Mouse (Mus musculus) gastrocnemius, postnatal 25 days (tissue): ENCODE measurements around the gene Hmox2. TPM values are rescaled to one million over a fixed set of nuclear protein-coding genes. Genes with fewer than 3 reads are reported as not detected.

Experiments
- DNase-seq: peaks from one replicate; pipeline ENCODE4 v3.0.0; 2022
- total RNA-seq, 2 experiments: library from RNA; stranded (reverse); gene quantifications; 1 replicate in 1 of 2; 2 replicates in 1 of 2; pipeline ENCODE4 v1.2.3; 2021

Gene Hmox2
- total RNA-seq, 2 experiments from 2014 or later: 31.3 to 34.5 TPM

DNA sequence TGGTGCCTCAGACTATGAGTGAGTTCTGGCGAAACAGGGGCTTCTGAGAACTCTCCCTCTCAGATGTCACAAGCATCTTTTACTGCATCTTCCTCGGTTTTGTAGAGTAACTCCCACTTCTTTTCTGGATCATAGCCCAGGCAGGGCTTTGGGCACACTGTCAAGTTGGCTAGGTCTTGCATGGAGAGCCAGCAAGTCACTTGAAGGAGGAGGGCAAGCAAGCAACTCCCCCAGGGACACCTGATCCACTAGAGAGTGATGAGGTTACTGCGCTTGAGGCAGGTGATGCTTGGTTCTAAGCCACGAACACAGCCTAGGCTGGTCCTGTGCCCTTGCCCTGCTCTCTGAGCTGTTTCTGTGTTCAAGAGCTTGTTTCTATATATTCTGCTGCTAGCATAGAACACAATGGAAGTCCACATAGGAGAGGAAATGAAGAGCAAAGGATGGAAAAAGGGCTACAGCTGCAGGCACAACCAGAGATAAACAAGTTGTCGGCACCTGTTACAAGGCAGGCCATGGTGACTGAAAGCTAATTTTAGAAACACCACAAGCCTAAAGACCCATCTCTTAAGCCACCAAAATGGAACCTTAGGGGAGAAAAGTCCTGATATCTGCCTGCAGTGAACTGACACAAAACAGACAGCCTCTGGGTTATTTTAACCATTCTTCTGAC, 55.5 kb downstream of the Hmox2 start:
- DNase-seq: peak; percentile 66

DNA sequence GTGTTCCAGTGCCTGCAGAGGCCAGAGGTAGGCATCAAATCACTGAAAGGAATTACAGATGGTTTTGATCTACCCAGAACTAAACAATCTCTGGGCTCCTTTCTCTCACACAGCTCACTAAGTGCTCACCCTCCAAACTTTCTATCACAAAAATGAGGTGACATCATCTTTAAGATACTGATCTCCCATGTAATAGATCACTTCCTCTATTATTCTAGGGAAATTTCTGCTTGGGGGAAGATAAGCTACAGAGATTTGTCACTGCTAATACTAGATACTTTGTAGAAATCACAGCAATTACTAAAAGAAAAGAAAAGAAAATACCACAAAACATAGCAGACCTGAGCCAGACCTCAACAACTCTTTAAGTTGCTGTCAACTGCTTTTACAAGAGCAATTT, 56.4 kb downstream of the Hmox2 start:
- DNase-seq: no peak

DNA sequence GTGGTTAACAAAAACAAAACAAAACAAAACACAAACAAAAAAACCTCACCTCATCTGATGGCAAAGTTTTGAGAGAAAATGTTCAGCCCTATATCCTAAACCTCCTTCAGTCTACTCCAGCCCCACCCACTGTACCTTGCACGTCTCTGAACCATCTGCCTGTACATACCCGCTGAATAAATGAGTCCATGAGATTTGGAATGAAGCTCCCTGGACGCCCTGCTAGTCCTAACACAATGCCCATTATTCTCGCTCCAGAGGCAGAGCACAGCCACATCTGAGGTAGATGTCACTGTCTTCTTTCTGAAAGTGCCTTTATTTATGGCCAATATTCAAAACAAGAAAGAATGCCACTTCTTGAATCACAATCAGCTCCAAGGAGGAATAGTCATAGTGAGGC, 59.5 kb downstream of the Hmox2 start:
- DNase-seq: no peak

DNA sequence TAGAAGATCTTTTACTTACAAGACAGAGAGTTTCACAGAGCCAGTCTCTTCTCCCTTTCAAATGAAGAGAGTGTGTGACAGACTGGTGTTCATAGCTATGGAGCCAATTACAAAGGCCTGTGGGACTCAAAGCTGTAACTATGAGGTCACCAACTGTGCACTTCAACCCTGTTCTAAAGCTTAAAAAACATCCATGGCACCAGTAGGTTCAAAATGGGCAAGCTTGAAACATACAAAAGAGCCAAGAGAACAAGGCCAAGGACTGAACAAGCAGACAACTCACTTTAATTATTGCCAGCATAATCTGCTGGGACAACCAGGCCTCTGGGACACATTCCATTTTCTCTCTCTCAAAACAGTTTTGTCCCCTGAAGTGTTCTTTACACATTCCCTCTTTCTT, 62.0 kb downstream of the Hmox2 start:
- no peak for DNase-seq

DNA sequence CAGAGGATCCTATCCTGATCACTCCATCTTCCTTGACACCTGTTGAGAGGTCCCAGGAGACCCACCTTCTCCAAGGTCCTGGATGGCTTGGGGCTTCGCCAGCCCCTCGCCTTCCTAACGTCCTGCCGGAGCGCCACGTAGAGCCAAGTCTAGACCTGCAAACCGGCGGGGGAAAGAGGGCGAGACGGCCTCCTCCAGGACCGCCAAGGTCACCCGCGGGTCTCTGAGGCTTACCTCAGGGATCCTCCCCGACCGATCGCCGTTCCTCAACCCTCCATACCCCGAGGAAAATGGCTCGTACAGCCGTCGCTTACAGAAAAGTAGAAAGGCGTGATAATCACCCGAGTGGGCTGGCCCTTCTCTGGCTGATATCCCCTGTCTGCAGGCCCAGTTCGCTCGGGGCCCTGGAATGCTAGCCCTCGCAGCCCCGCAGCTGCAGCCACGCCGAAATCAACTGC, 63.2 kb downstream of the Hmox2 start:
- DNase-seq: peak; percentile 26

DNA sequence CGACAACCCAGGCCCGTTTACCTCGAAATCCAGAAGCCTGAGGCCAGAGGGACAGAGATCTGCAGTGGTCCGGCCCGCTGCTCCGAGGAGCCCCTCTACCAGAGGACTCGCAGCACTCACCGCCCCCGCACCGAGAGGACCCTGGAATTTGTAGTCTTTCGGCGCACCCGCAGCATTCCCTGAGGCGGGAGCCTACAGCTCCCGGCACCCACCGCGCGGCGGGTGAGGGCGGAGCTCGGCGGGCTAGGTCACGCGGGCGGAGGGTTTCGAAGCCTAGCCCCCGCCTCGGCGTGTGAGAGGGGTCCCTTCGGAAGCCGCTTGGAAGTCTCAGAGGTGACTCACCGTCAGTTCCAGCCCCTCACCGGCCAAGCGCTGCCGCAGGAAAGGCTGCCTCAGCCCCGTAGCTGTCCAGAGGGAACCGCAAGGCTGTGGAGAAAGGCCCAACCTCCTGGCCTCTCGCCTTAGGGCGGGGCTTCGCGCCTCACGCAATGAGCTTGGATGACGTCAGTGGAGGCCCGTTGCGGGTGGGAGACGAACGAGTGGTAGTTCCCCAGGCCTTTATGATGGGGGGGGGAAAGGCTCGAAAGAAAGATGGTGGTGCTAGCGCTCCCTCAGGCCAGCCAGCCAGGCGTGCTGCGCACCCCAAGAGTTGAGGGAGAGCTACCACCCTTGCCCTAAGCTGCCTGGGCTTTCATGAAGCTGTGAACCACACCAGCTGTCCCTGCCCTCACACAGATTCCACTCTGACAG, 63.8 kb downstream of the Hmox2 start, which contains the start of gene Cdip1:
Gene Cdip1, minus strand, starts transcription at position 483 of the 750 bp plus-strand sequence.
- DNase-seq: peak; percentile 94

DNA sequence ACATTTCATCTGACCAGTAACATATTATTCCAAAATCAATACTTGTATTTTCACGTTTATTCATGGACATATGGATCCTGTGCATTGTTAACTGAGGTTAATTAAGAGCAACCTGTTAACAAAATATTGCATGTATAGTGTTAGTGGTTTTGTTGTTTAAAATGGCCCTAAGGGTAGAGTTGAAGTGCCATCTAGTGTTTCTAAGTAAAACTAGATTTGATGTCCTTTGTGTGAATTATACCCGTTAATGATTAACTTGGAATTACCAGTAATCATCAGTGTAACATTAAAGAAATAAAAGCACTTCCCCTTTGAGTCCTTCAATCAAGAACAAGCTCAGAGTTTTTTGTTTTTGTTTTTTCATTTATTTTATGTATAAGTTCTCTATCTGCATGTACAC, 65.2 kb downstream of the Hmox2 start:
- DNase-seq: no peak

DNA sequence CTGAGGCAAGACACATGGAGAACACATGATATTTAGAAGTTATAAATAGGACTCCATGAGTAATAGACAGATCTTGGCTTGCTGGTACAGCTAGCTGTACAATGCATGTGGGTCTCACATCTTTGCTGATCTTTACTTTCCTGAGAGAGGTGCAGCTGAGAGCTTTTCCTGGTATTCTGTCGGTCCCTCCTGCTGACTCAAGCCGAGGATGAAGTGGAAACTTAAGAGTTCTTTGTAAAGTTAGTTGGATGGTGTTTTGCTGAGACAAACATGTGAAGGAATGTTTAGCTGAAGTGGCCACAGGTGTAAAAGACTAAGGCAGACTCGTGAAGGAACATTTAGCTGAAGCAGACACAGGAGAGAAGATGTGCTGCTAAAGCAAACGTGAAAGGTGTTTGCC, 70.5 kb downstream of the Hmox2 start:
- DNase-seq: no peak

Other genes with a start within 250 kb of the Hmox2 start
- 1,000 to 10,000 TPM; 1,248 to 1,686 TPM for gene Srl, start 184.5 kb upstream of the Hmox2 start, total RNA-seq
- 1 to 10 TPM; 2.3 to 3.2 TPM for gene Tfap4, start 166.5 kb upstream of the Hmox2 start, total RNA-seq
- gene Glis2, start 131.6 kb upstream of the Hmox2 start, total RNA-seq: 1 to 10 TPM; 7.0 to 7.1 TPM
- 10 to 100 TPM; 87.2 to 90.6 TPM for gene Pam16, start 101.4 kb upstream of the Hmox2 start, total RNA-seq
- gene Vasn, start 86.4 kb upstream of the Hmox2 start, total RNA-seq: 1 to 10 TPM; 4.6 to 4.8 TPM
- gene Dnaja3, start 86.4 kb upstream of the Hmox2 start, total RNA-seq: 10 to 100 TPM; 91.1 to 93.8 TPM
- 10 to 100 TPM; 12.9 to 19.0 TPM for gene Coro7, start 46.6 kb upstream of the Hmox2 start, total RNA-seq
- 1 to 10 TPM; 1.7 to 3.8 TPM for gene Nmral1, start 7.0 kb upstream of the Hmox2 start, total RNA-seq
- gene Cdip1, start 63.9 kb downstream of the Hmox2 start, total RNA-seq: 10 to 100 TPM; 70.1 to 76.9 TPM
- gene 4930562C15Rik, start 109.1 kb downstream of the Hmox2 start, total RNA-seq: not detected
- gene Ubald1, start 154.0 kb downstream of the Hmox2 start, total RNA-seq: 10 to 100 TPM; 26.1 to 27.0 TPM
- 10 to 100 TPM; 51.5 to 55.2 TPM for gene Mgrn1, start 159.9 kb downstream of the Hmox2 start, total RNA-seq
- gene Nudt16l1, start 212.4 kb downstream of the Hmox2 start, total RNA-seq: 10 to 100 TPM; 11.2 to 18.2 TPM
- gene Anks3, start 237.8 kb downstream of the Hmox2 start, total RNA-seq: 10 to 100 TPM; 11.1 to 12.0 TPM